Mouse (Mus musculus): Measurements from ENCODE around the gene Fgfr2. TPM values are rescaled to one million over a fixed set of nuclear protein-coding genes. Genes with fewer than 3 reads are reported as not detected.
"Not testable (repeated sequence)": the region's sequence is repeated elsewhere in the genome, so short reads cannot be mapped to it uniquely, and the experiment has no call there.

Fgfr2 gene
- polyA plus RNA-seq, 1 experiment from 2014 or later: 24.1 TPM

DNA sequence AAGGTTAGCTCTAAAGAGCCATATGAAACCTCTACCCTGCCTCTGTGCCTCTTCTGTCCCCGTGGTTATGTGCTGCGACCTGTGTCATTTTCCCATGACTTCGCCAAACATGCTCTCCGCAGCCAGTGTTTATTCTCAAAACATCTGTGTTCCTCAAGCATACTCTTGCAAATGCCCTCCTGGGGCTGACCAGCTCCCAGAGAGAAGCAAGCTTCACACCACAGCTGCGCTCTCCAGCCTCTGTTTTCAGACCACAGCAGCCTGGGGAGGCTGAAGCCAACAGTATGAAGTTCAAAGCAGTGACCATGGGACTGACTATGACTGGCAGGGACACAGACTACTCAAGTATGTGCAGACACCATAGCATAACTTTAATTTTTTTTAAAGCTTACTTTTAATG is 616.9 kb downstream of the Fgfr2 start:
- Histone ChIP-seq H3K4me3 (ENCODE audit: low read length) (no peak overlapping the region), H3K27ac (ENCODE audit: low read depth, low read length) (no peak overlapping the region), H3K9ac (ENCODE audit: low read depth, low read length) (no peak overlapping the region), H3K4me1 (ENCODE audit: control insufficient read depth, insufficient read depth, low read depth, low read length) (no peaks in the 10 kb centered on the region), H3K9me3 (ENCODE audit: control insufficient read depth, low read length) (no peaks in the 10 kb centered on the region), H3K4me2 (ENCODE audit: low read length) (no peak overlapping the region), H3K36me3 (ENCODE audit: control insufficient read depth, insufficient read depth, low read length) (no peaks in the 10 kb centered on the region), H3K27me3 (replicated peaks; ENCODE audit: control insufficient read depth, insufficient read depth, low read length) (no peaks in the 10 kb centered on the region)
- WGBS: 56% methylated on average over 5 of the region's 5 CpGs
- ATAC-seq: no peak

DNA sequence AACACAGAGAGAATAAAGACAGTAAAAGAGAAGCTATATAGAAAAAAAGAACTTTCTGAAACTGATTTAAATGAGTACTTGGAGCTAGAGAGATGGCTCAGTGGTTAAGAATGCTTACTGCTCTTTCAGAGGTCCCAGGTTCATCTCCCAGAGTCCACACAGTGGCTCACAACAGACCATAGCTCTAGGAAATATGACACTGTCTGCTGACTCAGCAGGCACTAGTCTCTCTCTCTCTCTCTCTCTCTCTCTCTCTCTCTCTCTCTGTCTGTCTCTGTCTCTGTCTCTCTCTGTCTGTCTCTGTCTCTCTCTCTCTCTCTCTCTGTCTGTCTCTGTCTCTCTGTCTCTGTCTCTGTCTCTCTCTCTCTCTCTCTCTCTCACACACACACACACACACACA is 620.7 kb downstream of the Fgfr2 start:
- H3K9ac ChIP-seq (ENCODE audit: low read depth, low read length); H3K27me3 ChIP-seq (replicated peaks; ENCODE audit: control insufficient read depth, insufficient read depth, low read length); H3K4me2 ChIP-seq (ENCODE audit: low read length); H3K9me3 ChIP-seq (ENCODE audit: control insufficient read depth, low read length); ATAC-seq; H3K4me1 ChIP-seq (ENCODE audit: control insufficient read depth, insufficient read depth, low read depth, low read length); H3K36me3 ChIP-seq (ENCODE audit: control insufficient read depth, insufficient read depth, low read length); H3K27ac ChIP-seq (ENCODE audit: low read depth, low read length); H3K4me3 ChIP-seq (ENCODE audit: low read length): not testable (repeated sequence)

DNA sequence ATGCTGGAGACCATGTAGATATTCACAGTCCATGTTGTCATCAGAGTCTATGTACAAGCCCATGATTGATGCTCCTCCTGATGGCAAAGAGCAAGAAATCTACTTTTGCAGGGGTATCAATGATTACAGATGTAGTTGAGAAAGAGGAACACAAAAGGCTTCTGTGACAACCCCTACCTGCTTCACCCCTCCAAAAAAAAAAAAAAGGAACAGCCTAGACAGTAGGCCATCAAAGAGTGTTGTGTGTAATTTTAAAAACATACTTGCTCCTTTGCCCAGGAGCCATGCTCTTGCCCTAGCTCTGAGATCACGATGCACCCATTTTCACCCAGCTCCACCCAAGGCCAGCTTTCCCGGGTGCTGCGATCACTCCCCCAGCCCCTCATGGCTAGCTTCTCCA is 626.0 kb downstream of the Fgfr2 start:
- H3K36me3 ChIP-seq (ENCODE audit: control insufficient read depth, insufficient read depth, low read length): no peaks in the 10 kb centered on the region
- no peak for ATAC-seq
- H3K9ac ChIP-seq (ENCODE audit: low read depth, low read length): no peak overlapping the region
- 94% methylated on average over 3 of the region's 3 CpGs for WGBS
- H3K4me3 ChIP-seq (ENCODE audit: low read length): no peak overlapping the region
- H3K9me3 ChIP-seq (ENCODE audit: control insufficient read depth, low read length): no peaks in the 10 kb centered on the region
- H3K27me3 ChIP-seq (replicated peaks; ENCODE audit: control insufficient read depth, insufficient read depth, low read length): no peaks in the 10 kb centered on the region
- no peaks in the 10 kb centered on the region for H3K4me1 ChIP-seq (ENCODE audit: control insufficient read depth, insufficient read depth, low read depth, low read length)
- H3K4me2 ChIP-seq (ENCODE audit: low read length): no peak overlapping the region
- no peak overlapping the region for H3K27ac ChIP-seq (ENCODE audit: low read depth, low read length)

DNA sequence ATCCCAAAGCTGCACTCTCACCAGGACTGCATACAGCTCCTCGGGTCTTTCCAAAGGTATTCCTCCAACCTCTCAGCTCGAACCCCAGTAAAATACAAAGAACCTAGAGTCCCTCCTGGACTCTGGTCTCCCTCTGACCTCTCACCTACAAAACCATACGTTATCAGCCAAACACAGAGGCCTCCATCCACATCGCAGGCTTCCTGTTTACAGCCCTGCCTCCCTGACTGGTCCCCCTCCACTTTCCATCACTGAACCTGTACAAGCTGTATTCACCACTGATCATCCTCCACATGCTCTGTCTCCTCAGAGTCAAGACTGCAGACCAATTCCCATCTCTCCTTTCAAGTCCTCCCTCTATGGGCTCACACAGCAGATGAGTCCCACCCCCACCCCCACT is 628.9 kb downstream of the Fgfr2 start:
- no peaks in the 10 kb centered on the region for H3K9me3 ChIP-seq (ENCODE audit: control insufficient read depth, low read length)
- H3K36me3 ChIP-seq (ENCODE audit: control insufficient read depth, insufficient read depth, low read length): no peaks in the 10 kb centered on the region
- no peaks in the 10 kb centered on the region for H3K27me3 ChIP-seq (replicated peaks; ENCODE audit: control insufficient read depth, insufficient read depth, low read length)
- H3K4me2 ChIP-seq (ENCODE audit: low read length): no peak overlapping the region
- no peak overlapping the region for H3K27ac ChIP-seq (ENCODE audit: low read depth, low read length)
- 83% methylated on average over 4 of the region's 4 CpGs for WGBS
- no peak overlapping the region for H3K9ac ChIP-seq (ENCODE audit: low read depth, low read length)
- H3K4me3 ChIP-seq (ENCODE audit: low read length): no peak overlapping the region
- ATAC-seq: no peak
- no peaks in the 10 kb centered on the region; the same call in 1 of the 2 replicates for H3K4me1 ChIP-seq (ENCODE audit: control insufficient read depth, insufficient read depth, low read depth, low read length)

DNA sequence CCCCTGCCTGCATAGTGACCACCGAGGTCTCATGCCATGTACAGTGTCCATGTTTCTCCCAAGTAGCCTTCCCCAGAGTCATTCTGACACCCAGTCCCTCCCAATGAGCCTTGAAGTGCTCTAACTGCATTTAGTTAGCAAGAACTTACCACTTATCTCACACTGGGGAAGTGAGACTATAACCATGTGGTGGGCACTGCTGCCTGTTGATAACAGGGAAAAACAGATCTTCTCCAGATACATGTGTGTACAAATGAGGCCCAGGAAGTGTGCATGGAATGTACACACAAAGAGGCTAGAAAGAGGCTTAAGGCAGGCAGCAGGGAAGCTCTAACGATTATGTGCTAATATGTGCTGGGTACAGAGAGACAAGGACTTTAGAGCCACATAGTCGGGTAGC is 629.5 kb downstream of the Fgfr2 start:
- H3K4me1 ChIP-seq (ENCODE audit: control insufficient read depth, insufficient read depth, low read depth, low read length): no peaks in the 10 kb centered on the region; the same call in 1 of the 2 replicates
- no peak overlapping the region for H3K4me2 ChIP-seq (ENCODE audit: low read length)
- H3K9me3 ChIP-seq (ENCODE audit: control insufficient read depth, low read length): no peaks in the 10 kb centered on the region
- H3K27ac ChIP-seq (ENCODE audit: low read depth, low read length): no peak overlapping the region
- no peaks in the 10 kb centered on the region for H3K36me3 ChIP-seq (ENCODE audit: control insufficient read depth, insufficient read depth, low read length)
- no peak overlapping the region for H3K9ac ChIP-seq (ENCODE audit: low read depth, low read length)
- no peak overlapping the region for H3K4me3 ChIP-seq (ENCODE audit: low read length)
- 84% methylated on average over 3 of the region's 3 CpGs for WGBS
- ATAC-seq: no peak
- no peaks in the 10 kb centered on the region for H3K27me3 ChIP-seq (replicated peaks; ENCODE audit: control insufficient read depth, insufficient read depth, low read length)

DNA sequence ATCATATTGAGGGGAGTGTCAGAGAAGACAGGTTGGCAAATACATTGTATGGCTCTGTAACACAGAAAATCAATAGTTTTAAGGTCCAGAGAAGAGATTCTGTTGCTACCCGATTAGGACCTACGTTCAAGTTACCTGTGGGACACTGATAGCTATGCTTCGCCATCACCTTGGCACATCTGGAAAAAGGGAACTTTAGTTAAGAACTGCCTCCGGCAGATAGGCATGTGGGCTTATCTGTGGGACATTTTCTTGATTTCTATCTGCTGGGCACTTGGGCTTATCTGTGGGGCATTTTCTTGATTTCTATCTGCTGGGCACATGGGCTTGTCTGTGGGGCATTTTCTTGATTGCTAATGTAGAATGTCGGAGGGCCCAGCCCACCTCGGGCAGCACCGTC is 631.2 kb downstream of the Fgfr2 start:
- Histone ChIP-seq H3K27me3 (replicated peaks; ENCODE audit: control insufficient read depth, insufficient read depth, low read length) (no peaks in the 10 kb centered on the region), H3K27ac (ENCODE audit: low read depth, low read length) (no peak overlapping the region), H3K9ac (ENCODE audit: low read depth, low read length) (no peak overlapping the region), H3K36me3 (ENCODE audit: control insufficient read depth, insufficient read depth, low read length) (no peaks in the 10 kb centered on the region), H3K9me3 (ENCODE audit: control insufficient read depth, low read length) (no peaks in the 10 kb centered on the region), H3K4me3 (ENCODE audit: low read length) (no peak overlapping the region), H3K4me1 (ENCODE audit: control insufficient read depth, insufficient read depth, low read depth, low read length) (no peaks in the 10 kb centered on the region; the same call in 1 of the 2 replicates), H3K4me2 (ENCODE audit: low read length) (no peak overlapping the region)
- 96% methylated on average over 7 of the region's 7 CpGs for WGBS
- ATAC-seq: no peak

DNA sequence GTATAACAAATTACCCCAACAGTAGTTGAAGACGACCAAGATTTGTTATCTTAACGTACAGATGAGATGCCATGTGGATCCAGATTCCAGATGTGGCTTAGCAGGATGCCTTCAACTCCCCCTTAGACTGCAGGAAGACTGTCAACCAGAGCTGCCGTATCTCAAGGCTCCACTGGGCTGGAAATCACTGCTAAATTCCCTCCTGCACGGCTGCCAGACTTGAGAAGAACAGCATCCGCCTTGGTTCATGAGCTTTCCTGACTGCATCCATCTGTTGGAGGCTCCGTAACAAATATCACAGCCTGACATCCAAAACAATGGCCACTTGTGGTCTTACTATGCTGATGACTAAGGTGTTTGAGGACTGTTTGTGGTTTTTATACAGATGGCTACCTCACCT is 635.8 kb downstream of the Fgfr2 start:
- 59% methylated on average over 6 of the region's 6 CpGs for WGBS
- Histone ChIP-seq H3K27me3 (replicated peaks; ENCODE audit: control insufficient read depth, insufficient read depth, low read length) (no peaks in the 10 kb centered on the region), H3K36me3 (ENCODE audit: control insufficient read depth, insufficient read depth, low read length) (no peaks in the 10 kb centered on the region), H3K4me3 (ENCODE audit: low read length) (no peak overlapping the region), H3K9me3 (ENCODE audit: control insufficient read depth, low read length) (no peaks in the 10 kb centered on the region), H3K4me2 (ENCODE audit: low read length) (no peak overlapping the region), H3K27ac (ENCODE audit: low read depth, low read length) (no peak overlapping the region), H3K4me1 (ENCODE audit: control insufficient read depth, insufficient read depth, low read depth, low read length) (no peaks in the 10 kb centered on the region; the same call in 1 of the 2 replicates), H3K9ac (ENCODE audit: low read depth, low read length) (no peak overlapping the region)
- no peak for ATAC-seq

DNA sequence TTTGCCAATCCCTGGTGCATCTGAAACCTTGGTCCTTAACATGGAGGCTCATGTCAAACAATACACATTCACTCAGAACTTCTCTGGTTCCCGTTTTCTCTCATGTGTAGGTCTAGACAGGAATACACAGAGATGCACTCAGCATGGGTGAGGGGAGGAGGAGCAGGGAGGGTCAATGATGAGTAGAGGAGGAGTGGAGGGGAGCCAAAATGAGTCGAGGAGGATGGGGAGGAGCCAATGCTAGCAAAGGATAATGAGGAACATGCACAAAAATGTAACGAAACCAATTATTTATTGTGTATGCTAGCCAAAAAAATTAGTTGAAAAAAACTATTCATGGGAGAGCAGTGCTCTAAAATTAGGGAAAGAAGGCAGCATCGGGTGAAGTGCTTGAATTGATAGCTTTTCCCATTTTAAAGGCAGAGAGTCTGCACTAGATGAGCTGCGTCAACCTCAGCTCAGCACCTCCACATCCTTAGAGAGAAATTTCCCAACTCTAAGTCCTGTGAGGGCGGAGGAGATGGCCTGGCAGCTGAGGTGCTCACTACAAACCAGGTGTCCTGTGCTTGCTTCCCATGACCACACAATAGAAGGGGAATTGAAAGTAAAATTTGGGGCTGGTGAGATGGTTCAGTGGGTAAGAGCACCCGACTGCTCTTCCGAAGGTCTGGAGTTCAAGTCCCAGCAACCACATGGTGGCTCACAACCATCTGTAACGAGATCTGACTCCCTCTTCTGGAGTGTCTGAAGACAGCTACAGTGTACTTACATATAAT is 636.6 kb downstream of the Fgfr2 start:
- WGBS: 82% methylated on average over 9 of the region's 9 CpGs
- H3K9ac ChIP-seq (ENCODE audit: low read depth, low read length): no peak overlapping the region
- ATAC-seq: no peak
- no peaks in the 10 kb centered on the region for H3K36me3 ChIP-seq (ENCODE audit: control insufficient read depth, insufficient read depth, low read length)
- H3K4me3 ChIP-seq (ENCODE audit: low read length): no peak overlapping the region
- no peak overlapping the region for H3K27ac ChIP-seq (ENCODE audit: low read depth, low read length)
- no peaks in the 10 kb centered on the region for H3K27me3 ChIP-seq (replicated peaks; ENCODE audit: control insufficient read depth, insufficient read depth, low read length)
- no peaks in the 10 kb centered on the region; the same call in 1 of the 2 replicates for H3K4me1 ChIP-seq (ENCODE audit: control insufficient read depth, insufficient read depth, low read depth, low read length)
- no peaks in the 10 kb centered on the region for H3K9me3 ChIP-seq (ENCODE audit: control insufficient read depth, low read length)
- H3K4me2 ChIP-seq (ENCODE audit: low read length): no peak overlapping the region

DNA sequence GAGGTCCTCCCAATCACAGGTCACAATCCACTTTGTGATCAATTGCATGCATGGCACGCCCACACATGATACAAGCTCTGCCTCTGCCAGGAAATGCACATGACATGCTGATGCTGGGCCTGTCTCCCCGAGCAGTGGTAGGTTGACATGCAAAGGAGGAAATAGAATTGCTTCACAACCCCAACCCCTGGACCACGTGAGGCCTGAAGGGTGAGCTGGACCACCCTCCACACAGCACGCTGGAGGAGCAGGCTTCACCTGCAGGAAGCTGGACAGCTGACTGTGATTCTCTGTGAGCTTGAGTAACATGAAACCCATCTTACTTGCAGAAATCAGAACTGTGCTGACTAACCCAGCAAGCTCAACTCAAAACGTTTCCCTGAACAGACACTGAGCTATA is 638.7 kb downstream of the Fgfr2 start:
- no peaks in the 10 kb centered on the region for H3K36me3 ChIP-seq (ENCODE audit: control insufficient read depth, insufficient read depth, low read length)
- no peak overlapping the region for H3K27ac ChIP-seq (ENCODE audit: low read depth, low read length)
- no peak overlapping the region for H3K4me2 ChIP-seq (ENCODE audit: low read length)
- no peak overlapping the region for H3K4me3 ChIP-seq (ENCODE audit: low read length)
- no peaks in the 10 kb centered on the region for H3K4me1 ChIP-seq (ENCODE audit: control insufficient read depth, insufficient read depth, low read depth, low read length)
- no peak for ATAC-seq
- H3K9me3 ChIP-seq (ENCODE audit: control insufficient read depth, low read length): no peaks in the 10 kb centered on the region
- no peaks in the 10 kb centered on the region for H3K27me3 ChIP-seq (replicated peaks; ENCODE audit: control insufficient read depth, insufficient read depth, low read length)
- WGBS: 81% methylated on average over 5 of the region's 5 CpGs
- no peak overlapping the region for H3K9ac ChIP-seq (ENCODE audit: low read depth, low read length)
